Mouse (Mus musculus): ENCODE data around the gene Stab1.

DNA sequence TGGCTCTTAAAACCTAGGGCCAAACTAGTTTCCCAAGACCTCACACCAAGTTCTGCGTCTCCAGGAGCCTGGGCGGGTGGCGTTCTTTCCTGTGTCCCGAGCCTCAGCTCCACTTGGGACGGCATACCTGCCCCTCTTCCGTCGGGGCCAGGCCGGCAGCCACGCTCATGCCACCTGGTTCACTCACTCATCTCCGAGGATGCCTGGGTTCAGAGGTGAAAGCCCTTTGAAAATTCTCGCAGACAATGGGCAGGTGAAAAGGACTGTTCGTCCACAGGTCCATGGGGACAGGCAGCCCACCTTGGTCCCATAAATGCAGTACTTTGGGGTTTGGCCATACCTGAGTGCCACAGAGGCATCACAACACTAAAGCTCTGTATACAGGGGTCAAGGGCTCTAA lies 15.8 kb upstream of the Stab1 start:
- TF ChIP-seq CTCF (IDR thresholded peaks at IDR 0.05; ENCODE audit: low read depth, low read length): no peak
- TF ChIP-seq EP300 (IDR thresholded peaks at IDR 0.05; ENCODE audit: insufficient read depth, low read depth, low read length): no peak
